Mouse (Mus musculus): ENCODE measurements around the gene Prkcz.

Gene Prkcz

GRCm38 (mm10) chr4:155361303-155361791 is at the start of gene Prkcz:
Prkcz (minus strand) TSS chr4:155361361.
- DNase-seq (ENCODE audit: low spot score) = peak; percentile 40

GRCm38 (mm10) chr4:155409058-155409776 is 48.1 kb upstream of the Prkcz start, which contains the start of gene Cfap74:
Cfap74 (plus strand) TSS chr4:155409190.
- DNase-seq (ENCODE audit: low spot score) = no peak

- no peak for DNase-seq (ENCODE audit: low spot score)
Observed at GRCm38 (mm10) chr4:155408695-155409057, 47.5 kb upstream of the Prkcz start.

- no peak for DNase-seq (ENCODE audit: low spot score)
Observed at GRCm38 (mm10) chr4:155402489-155402888, 41.3 kb upstream of the Prkcz start.

- DNase-seq (ENCODE audit: low spot score) = no peak
Observed at GRCm38 (mm10) chr4:155401121-155401520, 40.0 kb upstream of the Prkcz start.

- DNase-seq (ENCODE audit: low spot score) = no peak
Observed at GRCm38 (mm10) chr4:155398222-155398540, 37.0 kb upstream of the Prkcz start.

- DNase-seq (ENCODE audit: low spot score) = no peak
Observed at GRCm38 (mm10) chr4:155397511-155398221, 36.5 kb upstream of the Prkcz start, which contains the start of gene Gabrd. Gabrd (minus strand) TSS chr4:155398112.

GRCm38 (mm10) chr4:155396751-155397150 is 35.6 kb upstream of the Prkcz start:
- DNase-seq (ENCODE audit: low spot score) = no peak

- no peak for DNase-seq (ENCODE audit: low spot score)
Observed at GRCm38 (mm10) chr4:155395471-155395870, 34.3 kb upstream of the Prkcz start.

- no peak for DNase-seq (ENCODE audit: low spot score)
Observed at GRCm38 (mm10) chr4:155387166-155387565, 26.0 kb upstream of the Prkcz start.

GRCm38 (mm10) chr4:155383326-155383725 is 22.2 kb upstream of the Prkcz start:
- DNase-seq (ENCODE audit: low spot score) = no peak

GRCm38 (mm10) chr4:155382752-155383151 is 21.6 kb upstream of the Prkcz start:
- no peak for DNase-seq (ENCODE audit: low spot score)

- DNase-seq (ENCODE audit: low spot score) = no peak
Observed at GRCm38 (mm10) chr4:155381974-155382373, 20.8 kb upstream of the Prkcz start.

- no peak for DNase-seq (ENCODE audit: low spot score)
Observed at GRCm38 (mm10) chr4:155371797-155372735, 10.9 kb upstream of the Prkcz start.

GRCm38 (mm10) chr4:155370737-155371715 is 9.9 kb upstream of the Prkcz start:
- no peak for DNase-seq (ENCODE audit: low spot score)

- DNase-seq (ENCODE audit: low spot score) = peak; percentile 17
Observed at GRCm38 (mm10) chr4:155368684-155369083, 7.5 kb upstream of the Prkcz start.

GRCm38 (mm10) chr4:155367739-155368138 is 6.6 kb upstream of the Prkcz start:
- no peak for DNase-seq (ENCODE audit: low spot score)

- no peak for DNase-seq (ENCODE audit: low spot score)
Observed at GRCm38 (mm10) chr4:155366784-155367183, 5.6 kb upstream of the Prkcz start.

- no peak for DNase-seq (ENCODE audit: low spot score)
Observed at GRCm38 (mm10) chr4:155362443-155362842, 1.3 kb upstream of the Prkcz start.

GRCm38 (mm10) chr4:155360856-155361255 is 305 bp downstream of the Prkcz start:
- no peak for DNase-seq (ENCODE audit: low spot score)

Data from spleen, adult 12 weeks (tissue).